Mouse (Mus musculus) MEL (cell line): Measurements from ENCODE around the gene Prcd. TPM values are rescaled to one million over a fixed set of nuclear protein-coding genes. Genes with fewer than 3 reads are reported as not detected.

Experiments used
- DNase-seq: peaks from one replicate; pipeline ENCODE4 v3.0.0; 2011; ENCODE audit warnings: low read depth, low spot score
- H3K27ac ChIP-seq: 2 replicates; pipeline ENCODE4 v1.5.1; 2012; ENCODE audit warnings: low read depth, mild to moderate bottlenecking, control low read depth, low read length, moderate library complexity; ENCODE audit not compliant: control insufficient read depth
- H3K27me3 ChIP-seq, 2 experiments: fragments of 150-350 bp in 1 of 2; sonication (generic) in 1 of 2; 2 replicates each; pipeline ENCODE4 v1.6.1; 2012; ENCODE audit warnings: low read length in 2 of 2, mild to moderate bottlenecking in 2 of 2, improper control_type of control experiment in 1 of 2, moderate library complexity in 1 of 2; ENCODE audit not compliant: insufficient read depth in 2 of 2, control insufficient read depth in 1 of 2
- H3K36me3 ChIP-seq, 2 experiments: 2 replicates each; pipeline ENCODE4 v1.6.1; 2012 to 2014; ENCODE audit warnings: low read length in 2 of 2, improper control_type of control experiment in 1 of 2, inconsistent platforms in 1 of 2, mild to moderate bottlenecking in 1 of 2; ENCODE audit not compliant: insufficient read depth in 2 of 2, control insufficient read depth in 1 of 2
- H3K4me1 ChIP-seq, 2 experiments: fragments of 150-350 bp in 1 of 2; sonication (generic) in 1 of 2; 2 replicates each; pipeline ENCODE4 v1.6.1; 2012; ENCODE audit warnings: low read length in 2 of 2, improper control_type of control experiment in 1 of 2, mild to moderate bottlenecking in 1 of 2; ENCODE audit not compliant: insufficient read depth in 2 of 2, control insufficient read depth in 1 of 2
- H3K4me3 ChIP-seq, 2 experiments: fragments of 150-350 bp in 1 of 2; sonication (generic) in 1 of 2; 2 replicates each; pipeline ENCODE4 v1.5.1; 2012; ENCODE audit warnings: low read depth in 2 of 2, low read length in 2 of 2, mild to moderate bottlenecking in 2 of 2, moderate library complexity in 2 of 2, control low read depth in 1 of 2, improper control_type of control experiment in 1 of 2; ENCODE audit not compliant: control insufficient read depth in 1 of 2, insufficient read depth in 1 of 2
- H3K79me2 ChIP-seq: 2 replicates; pipeline ENCODE4 v1.6.1; 2012; ENCODE audit warnings: mild to moderate bottlenecking, low read length, moderate library complexity; ENCODE audit not compliant: control insufficient read depth, poor library complexity, insufficient read depth
- H3K9ac ChIP-seq: 2 replicates; pipeline ENCODE4 v1.6.1; 2012; ENCODE audit warnings: low read depth, mild to moderate bottlenecking, control low read depth, low read length, moderate library complexity; ENCODE audit not compliant: control insufficient read depth, poor library complexity, severe bottlenecking
- H3K9me3 ChIP-seq: fragments of 150-350 bp; sonication (generic); replicated peaks from 2 replicates; pipeline ENCODE4 v1.6.1; 2012; ENCODE audit warnings: mild to moderate bottlenecking, low read length, improper control_type of control experiment, moderate library complexity; ENCODE audit not compliant: insufficient read depth
- BHLHE40 ChIP-seq: IDR thresholded peaks from 2 replicates; pipeline ENCODE4 v1.6.1; 2012; ENCODE audit warnings: low read depth, mild to moderate bottlenecking, inconsistent platforms, low read length, improper control_type of control experiment, borderline replicate concordance
- CHD2 ChIP-seq: IDR thresholded peaks from 2 replicates; pipeline ENCODE4 v1.6.1; 2011; ENCODE audit warnings: low read length, improper control_type of control experiment
- ELF1 ChIP-seq: IDR thresholded peaks from 2 replicates; pipeline ENCODE4 v1.6.1; 2014; ENCODE audit warnings: low read depth, mild to moderate bottlenecking, inconsistent platforms, low read length, improper control_type of control experiment, moderate library complexity
- EP300 ChIP-seq, 2 experiments: IDR thresholded peaks; 2 replicates each; pipeline ENCODE4 v1.6.1; 2011; ENCODE audit warnings: improper control_type of control experiment in 2 of 2, low read length in 2 of 2, low read depth in 1 of 2, mild to moderate bottlenecking in 1 of 2
- ETS1 ChIP-seq: IDR thresholded peaks from 2 replicates; pipeline ENCODE4 v1.6.1; 2012; ENCODE audit warnings: low read depth, mild to moderate bottlenecking, inconsistent platforms, low read length, improper control_type of control experiment, moderate library complexity
- GATA1 ChIP-seq: IDR thresholded peaks from 2 replicates; pipeline ENCODE4 v1.6.1; 2011; ENCODE audit warnings: low read depth, low read length, improper control_type of control experiment
- HCFC1 ChIP-seq: IDR thresholded peaks from 2 replicates; pipeline ENCODE4 v1.6.1; 2012; ENCODE audit warnings: low read depth, mild to moderate bottlenecking, inconsistent platforms, low read length, improper control_type of control experiment, moderate library complexity
- JUND ChIP-seq: IDR thresholded peaks from 2 replicates; pipeline ENCODE4 v1.6.1; 2011; ENCODE audit warnings: low read depth, mild to moderate bottlenecking, improper control_type of control experiment, low read length
- KAT2A ChIP-seq: conservative IDR thresholded peaks from 2 replicates; pipeline ENCODE4 v1.6.1; 2012; ENCODE audit warnings: low read depth, low read length, improper control_type of control experiment, inconsistent platforms
- MAX ChIP-seq: IDR thresholded peaks from 2 replicates; pipeline ENCODE4 v1.6.1; 2011; ENCODE audit warnings: low read length, improper control_type of control experiment
- MXI1 ChIP-seq: IDR thresholded peaks from 2 replicates; pipeline ENCODE4 v1.6.1; 2011; ENCODE audit warnings: mild to moderate bottlenecking, low read depth, low read length, improper control_type of control experiment
- POLR2A ChIP-seq, 2 experiments: IDR thresholded peaks; 2 replicates each; pipeline ENCODE4 v1.6.1; 2011 to 2012; ENCODE audit warnings: low read length in 2 of 2, mild to moderate bottlenecking in 2 of 2, control low read depth in 1 of 2, improper control_type of control experiment in 1 of 2, low read depth in 1 of 2, moderate library complexity in 1 of 2; ENCODE audit not compliant: control insufficient read depth in 1 of 2, insufficient read depth in 1 of 2, poor library complexity in 1 of 2
- POLR2AphosphoS5 ChIP-seq: IDR thresholded peaks from 2 replicates; pipeline ENCODE4 v1.6.1; 2012; ENCODE audit warnings: low read depth, borderline replicate concordance, mild to moderate bottlenecking, inconsistent platforms, low read length, moderate library complexity, mixed read lengths
- RAD21 ChIP-seq: IDR thresholded peaks from 2 replicates; pipeline ENCODE4 v1.6.1; 2011; ENCODE audit warnings: mild to moderate bottlenecking, low read depth, low read length, improper control_type of control experiment
- RCOR1 ChIP-seq: IDR thresholded peaks from 2 replicates; pipeline ENCODE4 v1.6.1; 2012; ENCODE audit warnings: low read depth, mild to moderate bottlenecking, inconsistent platforms, low read length, improper control_type of control experiment
- SMC3 ChIP-seq: IDR thresholded peaks from 2 replicates; pipeline ENCODE4 v1.6.1; 2011; ENCODE audit warnings: low read depth, low read length, improper control_type of control experiment
- TAL1 ChIP-seq: IDR thresholded peaks from 2 replicates; pipeline ENCODE4 v1.6.1; 2012; ENCODE audit warnings: mild to moderate bottlenecking, inconsistent platforms, low read length, moderate library complexity, mixed read lengths
- TCF12 ChIP-seq: IDR thresholded peaks from 2 replicates; pipeline ENCODE4 v1.6.1; 2014; ENCODE audit warnings: low read depth, mild to moderate bottlenecking, inconsistent platforms, low read length, improper control_type of control experiment, moderate library complexity
- UBTF ChIP-seq: IDR thresholded peaks from 2 replicates; pipeline ENCODE4 v1.6.1; 2012; ENCODE audit warnings: low read depth, mild to moderate bottlenecking, inconsistent platforms, low read length, improper control_type of control experiment, moderate library complexity, borderline replicate concordance; ENCODE audit not compliant: insufficient read depth
- USF1 ChIP-seq: IDR thresholded peaks from 2 replicates; pipeline ENCODE4 v1.6.1; 2014; ENCODE audit warnings: low read depth, mild to moderate bottlenecking, inconsistent platforms, low read length, improper control_type of control experiment, moderate library complexity
- ZC3H11A ChIP-seq: IDR thresholded peaks from 2 replicates; pipeline ENCODE4 v1.6.1; 2012; ENCODE audit warnings: low read depth, mild to moderate bottlenecking, inconsistent platforms, low read length, improper control_type of control experiment
- ZKSCAN1 ChIP-seq: IDR thresholded peaks from 2 replicates; pipeline ENCODE4 v1.6.1; 2012; ENCODE audit warnings: low read depth, mild to moderate bottlenecking, inconsistent platforms, low read length, improper control_type of control experiment, moderate library complexity
- ZMIZ1 ChIP-seq: IDR thresholded peaks from 2 replicates; pipeline ENCODE4 v1.6.1; 2012; ENCODE audit warnings: low read depth, mild to moderate bottlenecking, inconsistent platforms, low read length, improper control_type of control experiment, moderate library complexity
- ZNF384 ChIP-seq: IDR thresholded peaks from 2 replicates; pipeline ENCODE4 v1.6.1; 2012; ENCODE audit warnings: low read depth, mild to moderate bottlenecking, inconsistent platforms, low read length, improper control_type of control experiment
- polyA plus RNA-seq, 2 experiments: library from polyadenylated mRNA; stranded (reverse) in 1 of 2; unstranded in 1 of 2; fragments of >175 nt in 1 of 2; fragments of >200 nt in 1 of 2; gene quantifications; 2 replicates each; pipeline versions ENCODE4 v1.2.1 to v1.2.4; 2012; ENCODE audit warnings: low replicate concordance in 2 of 2, low read depth in 1 of 2; ENCODE audit not compliant: insufficient read length in 2 of 2, insufficient read depth in 1 of 2, missing spikeins in 1 of 2
- total RNA-seq: library from RNA; depleted of rRNA; stranded (reverse); fragments of 300-350 nt; gene quantifications from 2 replicates; pipeline ENCODE4 v1.2.3, GENCODE M21; 2012

Gene Prcd
- total and polyA plus RNA-seq, 3 experiments = 44.4 to 72.2 TPM; not detected in 1

- Histone ChIP-seq H3K27ac (no peak overlapping the region), H3K9ac (no peak overlapping the region)
- peak; percentile 32 for DNase-seq
- TF ChIP-seq ETS1 = no peak; the same call in 1 of the 2 replicates
- no peak; the same call in 1 of the 2 replicates for TF ChIP-seq USF1
- no peak for TF ChIP-seq TCF12
- TF ChIP-seq RAD21 = no peak
- TF ChIP-seq GATA1 = no peak
- 0 out of 2 replicates have a peak, but pooled peaks have one; percentile 35 for TF ChIP-seq MXI1
- TF ChIP-seq JUND = no peak
- no peak for TF ChIP-seq ZKSCAN1
- TF ChIP-seq EP300 (IDR thresholded peaks at IDR 0.05; ENCODE audit: low read depth in 1 of 2, low read length in 2 of 2) = 0 out of 4 replicates have a peak, but pooled peaks of 1 of the 2 experiments have one; percentile 7
- TF ChIP-seq ELF1 = no peak
- no peak for TF ChIP-seq CHD2
- TF ChIP-seq, all 39 proteins: peak for 2
- Histone ChIP-seq H3K79me2 (peaks cover 20% of the 10 kb centered on the region), H3K9me3 (no peaks in the 10 kb centered on the region), H3K36me3 (peaks cover 2 to 19% of the 10 kb centered on the region in 2 experiments), H3K4me1 (peaks cover 2 to 17% of the 10 kb centered on the region in 2 experiments), H3K4me3 (no peak overlapping the region), H3K27me3 (no peaks in the 10 kb centered on the region)
Observed at GRCm38 (mm10) chr11:116668381-116668825, 15.1 kb downstream of the Prcd start.

- H3K27me3 ChIP-seq = no peaks in the 10 kb centered on the region
- DNase-seq = no peak
- no peak overlapping the region for H3K4me3 ChIP-seq
- H3K9ac ChIP-seq = peak overlapping the region; percentile 37; the same call in 1 of the 2 replicates
- H3K79me2 ChIP-seq = peaks cover 24% of the 10 kb centered on the region
- peaks cover 5 to 24% of the 10 kb centered on the region in 2 experiments for H3K36me3 ChIP-seq
- TF ChIP-seq ZNF384 = no peak
- TF ChIP-seq POLR2A (IDR thresholded peaks at IDR 0.05; ENCODE audit: control insufficient read depth in 1 of 2, insufficient read depth in 1 of 2, low read depth in 1 of 2, low read length in 2 of 2, poor library complexity in 1 of 2) = no peak
- no peak for TF ChIP-seq HCFC1
- no peak for TF ChIP-seq EP300 (IDR thresholded peaks at IDR 0.05; ENCODE audit: low read depth in 1 of 2, low read length in 2 of 2)
- TF ChIP-seq MXI1 = 0 out of 2 replicates have a peak, but pooled peaks have one; percentile 6
- no peak for TF ChIP-seq ETS1
- H3K4me1 ChIP-seq = peaks cover 2 to 21% of the 10 kb centered on the region in 2 experiments
- H3K9me3 ChIP-seq = no peaks in the 10 kb centered on the region
- H3K27ac ChIP-seq = no peak overlapping the region
Observed at GRCm38 (mm10) chr11:116668839-116669238, 15.5 kb downstream of the Prcd start.

GRCm38 (mm10) chr11:116669316-116669715, 16.0 kb downstream of the Prcd start:
- H3K4me1 ChIP-seq = peaks cover 2 to 26% of the 10 kb centered on the region in 2 experiments
- peaks cover 8 to 28% of the 10 kb centered on the region in 2 experiments for H3K36me3 ChIP-seq
- H3K9ac ChIP-seq = peak overlapping the region; percentile 37

More at GRCm38 (mm10) chr11:116669316-116669715, 16.0 kb downstream of the Prcd start:
- Histone ChIP-seq H3K27ac (peak overlapping the region; percentile 61), H3K27me3 (no peaks in the 10 kb centered on the region), H3K4me3 (no peak overlapping the region), H3K79me2 (peaks cover 29% of the 10 kb centered on the region), H3K9me3 (no peaks in the 10 kb centered on the region)
- TF ChIP-seq BHLHE40 = no peak
- no peak for TF ChIP-seq UBTF
- no peak for TF ChIP-seq ETS1
- no peak for TF ChIP-seq ZMIZ1
- no peak for TF ChIP-seq POLR2AphosphoS5
- TF ChIP-seq ZC3H11A = no peak
- TF ChIP-seq RCOR1 = no peak
- no peak for TF ChIP-seq EP300 (IDR thresholded peaks at IDR 0.05; ENCODE audit: low read depth in 1 of 2, low read length in 2 of 2)
- TF ChIP-seq KAT2A = no peak
- TF ChIP-seq POLR2A (IDR thresholded peaks at IDR 0.05; ENCODE audit: control insufficient read depth in 1 of 2, insufficient read depth in 1 of 2, low read depth in 1 of 2, low read length in 2 of 2, poor library complexity in 1 of 2) = no peak
- no peak for TF ChIP-seq SMC3
- TF ChIP-seq MAX = no peak
- TF ChIP-seq TAL1 = no peak
- TF ChIP-seq ZNF384 = no peak
- TF ChIP-seq MXI1 = no peak
- no peak for DNase-seq
